Mouse (Mus musculus) spleen, adult 2 months (tissue): Measurements from ENCODE around the gene 2510009E07Rik.

ENCODE experiments used
- CTCF ChIP-seq: fragments of 200-500 bp; IDR thresholded peaks from 2 replicates; pipeline ENCODE4 v1.5.1; 2011; ENCODE audit warnings: mild to moderate bottlenecking, inconsistent platforms; ENCODE audit not compliant: insufficient read depth, insufficient read length, insufficient replicate concordance; ENCODE audit errors: extremely low read depth
- POLR2A ChIP-seq: fragments of 200-500 bp; IDR thresholded peaks from 2 replicates; pipeline ENCODE4 v1.6.1; 2011; ENCODE audit warnings: low read depth, low read length, inconsistent platforms

DNA sequence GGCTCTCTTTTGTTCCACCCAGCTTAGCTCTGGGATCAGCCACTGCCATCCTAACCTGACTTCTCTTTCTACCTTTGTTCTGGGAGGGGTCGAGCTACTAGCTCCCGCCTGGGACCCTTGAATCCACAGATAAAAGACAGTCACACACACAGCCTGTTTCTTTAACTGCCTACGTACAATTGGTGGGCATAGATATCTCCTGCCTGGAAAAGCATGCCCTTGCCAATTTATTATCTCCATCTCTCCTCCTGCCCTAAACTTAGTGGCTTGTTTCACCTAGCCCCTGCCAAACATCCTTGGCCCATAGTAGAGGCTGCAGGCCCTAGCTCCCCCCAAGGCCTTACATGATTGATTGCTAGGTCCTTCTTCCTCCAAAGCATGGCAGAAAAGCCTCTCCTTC is 47.1 kb upstream of the 2510009E07Rik start:
- TF ChIP-seq CTCF (no peak), POLR2A (no peak)
